Mouse (Mus musculus) large intestine, adult 2 months (tissue): ENCODE results near the gene Ywhag. TPM values are rescaled to one million over a fixed set of nuclear protein-coding genes. Genes with fewer than 3 reads are reported as not detected.

Source experiments
- DNase-seq: peaks from one replicate; pipeline ENCODE4 v3.0.0-alpha.2; 2012; ENCODE audit warnings: low read depth, low spot score
- WGBS: fragments of 180-500 bp; shearing (Covaris S2); methylation state at CpG from one replicate; pipeline ENCODE4 v1.1.7; 2018; 5-methylcytosine and 5-hydroxymethylcytosine counted together
- polyA plus RNA-seq: library from polyadenylated mRNA; depleted of rRNA; stranded (reverse); fragments of >200 nt; gene quantifications from 2 replicates; pipeline ENCODE4 v1.2.3, GENCODE M21; 2012

Gene Ywhag
- polyA plus RNA-seq, 1 experiment, result 41.6 TPM

- WGBS, result 35% methylated on average over 9 of the region's 9 CpGs
- no peak for DNase-seq
These were observed 22.1 kb upstream of the Ywhag start for GRCm38 (mm10) chr5:135956300-135957206.

GRCm38 (mm10) chr5:135952830-135953229 lies 18.4 kb upstream of the Ywhag start:
- 77% methylated on average over 2 of the region's 2 CpGs for WGBS
- DNase-seq, result no peak

GRCm38 (mm10) chr5:135951660-135952059 lies 17.2 kb upstream of the Ywhag start:
- WGBS, result 90% methylated on average over 2 of the region's 2 CpGs
- DNase-seq, result no peak

- 43% methylated on average over 11 of the region's 11 CpGs for WGBS
- no peak for DNase-seq
These were observed 16.4 kb upstream of the Ywhag start for GRCm38 (mm10) chr5:135950710-135951412.

GRCm38 (mm10) chr5:135946621-135947020 lies 12.2 kb upstream of the Ywhag start:
- DNase-seq, result no peak
- WGBS, result 83% methylated on average over 5 of the region's 5 CpGs

- DNase-seq, result no peak
- WGBS, result 64% methylated on average over 10 of the region's 10 CpGs
These were observed 11.5 kb upstream of the Ywhag start for GRCm38 (mm10) chr5:135945916-135946408.

- WGBS, result 54% methylated on average over 6 of the region's 6 CpGs
- DNase-seq, result no peak
These were observed 8.3 kb upstream of the Ywhag start for GRCm38 (mm10) chr5:135942710-135943109.

GRCm38 (mm10) chr5:135940587-135940986 lies 6.2 kb upstream of the Ywhag start:
- no peak for DNase-seq
- 49% methylated on average over 5 of the region's 5 CpGs for WGBS

- WGBS, result 75% methylated on average over 6 of the region's 6 CpGs
- no peak for DNase-seq
These were observed 1.3 kb upstream of the Ywhag start for GRCm38 (mm10) chr5:135935641-135936190.

- WGBS, result 27% methylated on average over 7 of the region's 7 CpGs
- DNase-seq, result no peak
These were observed 734 bp upstream of the Ywhag start for GRCm38 (mm10) chr5:135935176-135935523.

- WGBS, result under 1% methylated on average over 35 of the region's 35 CpGs
- DNase-seq, result no peak
These were observed 445 bp downstream of the Ywhag start for GRCm38 (mm10) chr5:135933900-135934441.

GRCm38 (mm10) chr5:135933222-135933899 lies 1.1 kb downstream of the Ywhag start:
- DNase-seq, result no peak
- 6% methylated on average over 12 of the region's 12 CpGs for WGBS

GRCm38 (mm10) chr5:135932359-135932758 lies 2.1 kb downstream of the Ywhag start:
- 34% methylated on average over 2 of the region's 2 CpGs for WGBS
- DNase-seq, result no peak

GRCm38 (mm10) chr5:135931526-135931925 lies 2.9 kb downstream of the Ywhag start:
- WGBS, result 83% methylated on average over 9 of the region's 9 CpGs
- no peak for DNase-seq

GRCm38 (mm10) chr5:135929685-135930424 lies 4.6 kb downstream of the Ywhag start:
- DNase-seq, result no peak
- 71% methylated on average over 6 of the region's 6 CpGs for WGBS

GRCm38 (mm10) chr5:135923901-135924300 lies 10.5 kb downstream of the Ywhag start:
- 86% methylated on average over 7 of the region's 7 CpGs for WGBS

GRCm38 (mm10) chr5:135919902-135920301 lies 14.5 kb downstream of the Ywhag start:
- no peak for DNase-seq
- WGBS, result 88% methylated on average over 3 of the region's 3 CpGs

More at GRCm38 (mm10) chr5:135923901-135924300, 10.5 kb downstream of the Ywhag start:
- no peak for DNase-seq

GRCm38 (mm10) chr5:135918593-135918992 lies 15.8 kb downstream of the Ywhag start:
- WGBS, result 91% methylated on average over 5 of the region's 5 CpGs
- no peak for DNase-seq

GRCm38 (mm10) chr5:135918059-135918437 lies 16.4 kb downstream of the Ywhag start:
- WGBS, result 81% methylated on average over 5 of the region's 5 CpGs

More at GRCm38 (mm10) chr5:135918059-135918437, 16.4 kb downstream of the Ywhag start:
- no peak for DNase-seq
